Mouse (Mus musculus): ENCODE results near the gene Phxr2.

DNA sequence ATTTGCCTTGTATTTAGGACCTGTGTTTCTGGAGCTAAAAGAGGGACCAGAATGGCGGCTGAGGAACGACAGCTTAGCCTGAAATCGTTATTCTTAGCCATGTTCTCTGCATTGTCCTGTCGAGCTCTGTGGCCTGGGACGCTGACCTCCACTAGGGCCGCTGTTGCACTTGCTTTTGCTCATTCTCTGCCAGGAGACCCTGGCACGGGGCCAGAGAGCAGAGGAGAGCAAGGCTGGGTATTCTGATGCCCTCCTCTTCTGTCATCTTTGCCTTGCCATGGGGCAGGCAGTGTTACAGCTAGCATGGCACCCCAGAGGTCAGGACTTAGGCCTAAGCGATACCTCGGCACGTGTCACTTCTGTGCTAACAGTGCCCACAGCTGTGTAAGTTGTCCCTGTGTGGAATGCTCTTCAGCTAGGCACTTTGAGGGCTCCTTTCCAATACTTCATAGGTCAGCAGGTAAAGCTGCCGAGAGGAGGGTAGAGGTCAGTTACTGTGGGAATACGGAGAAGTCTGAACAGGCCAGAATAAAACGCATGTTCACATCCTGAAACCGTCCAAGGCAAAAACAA, 42.6 kb downstream of the Phxr2 start:
- no peak for TF ChIP-seq CTCF (conservative IDR thresholded peaks at IDR 0.05 in 1 of 2, IDR thresholded peaks at IDR 0.05 in 1 of 2; ENCODE audit: low read depth in 2 of 2, low read length in 2 of 2)
- TF ChIP-seq ZC3H11A (IDR thresholded peaks at IDR 0.05; ENCODE audit: low read depth, low read length): no peak
- no peak for TF ChIP-seq CHD1 (IDR thresholded peaks at IDR 0.05; ENCODE audit: low read depth, low read length)
- no peak for TF ChIP-seq E2F4 (IDR thresholded peaks at IDR 0.05; ENCODE audit: insufficient replicate concordance, low read depth, low read length)
- TF ChIP-seq CHD2 (IDR thresholded peaks at IDR 0.05; ENCODE audit: low read length): no peak
- no peak for TF ChIP-seq EP300 (IDR thresholded peaks at IDR 0.05; ENCODE audit: low read length)
- TF ChIP-seq MAX (IDR thresholded peaks at IDR 0.05; ENCODE audit: low read length): no peak
- no peak for TF ChIP-seq MAFK (IDR thresholded peaks at IDR 0.05; ENCODE audit: insufficient replicate concordance, low read length)
- TF ChIP-seq POLR2A (IDR thresholded peaks at IDR 0.05; ENCODE audit: low read depth, low read length): no peak

Measured in CH12.LX (cell line).